Mouse (Mus musculus): Measurements from ENCODE around the gene Crybb1. TPM values are rescaled to one million over a fixed set of nuclear protein-coding genes. Genes with fewer than 3 reads are reported as not detected.

The Crybb1 gene
- polyA plus RNA-seq, 1 experiment from 2014 or later = 0.83 TPM

GRCm38 (mm10) chr5:112277906-112278470, 22.4 kb downstream of the Crybb1 start:
- no peak overlapping the region for H3K27ac ChIP-seq (ENCODE audit: low read depth, low read length)
- H3K4me3 ChIP-seq (ENCODE audit: low read length) = peak overlapping the region; percentile 84; the same call in 1 of the 2 replicates
- no peak for ATAC-seq (ENCODE audit: low FRiP score, low TSS enrichment)
- peaks cover 40% of the 10 kb centered on the region; the same call in 1 of the 2 replicates for H3K4me1 ChIP-seq (ENCODE audit: control insufficient read depth, insufficient read depth, low read length)
- H3K9ac ChIP-seq (ENCODE audit: low read depth, low read length) = peak overlapping the region; percentile 81; the same call in 1 of the 2 replicates
- H3K36me3 ChIP-seq (ENCODE audit: control insufficient read depth, insufficient read depth, low read length) = no peaks in the 10 kb centered on the region
- no peaks in the 10 kb centered on the region for H3K27me3 ChIP-seq (ENCODE audit: control insufficient read depth, insufficient read depth, low read length)
- peak overlapping the region; percentile 72 for H3K4me2 ChIP-seq (replicated peaks; ENCODE audit: low read depth, low read length)
- no peaks in the 10 kb centered on the region for H3K9me3 ChIP-seq (ENCODE audit: control insufficient read depth, low read length)
- WGBS = 79% methylated on average over 11 of the region's 11 CpGs

GRCm38 (mm10) chr5:112279181-112280021, 23.8 kb downstream of the Crybb1 start:
- Histone ChIP-seq H3K9me3 (ENCODE audit: control insufficient read depth, low read length) (no peaks in the 10 kb centered on the region), H3K4me2 (replicated peaks; ENCODE audit: low read depth, low read length) (0 out of 2 replicates have a peak overlapping the region, but pooled peaks have one; percentile 10), H3K4me3 (ENCODE audit: low read length) (no peak overlapping the region), H3K27ac (ENCODE audit: low read depth, low read length) (no peak overlapping the region), H3K9ac (ENCODE audit: low read depth, low read length) (no peak overlapping the region), H3K27me3 (ENCODE audit: control insufficient read depth, insufficient read depth, low read length) (no peaks in the 10 kb centered on the region), H3K36me3 (ENCODE audit: control insufficient read depth, insufficient read depth, low read length) (no peaks in the 10 kb centered on the region), H3K4me1 (ENCODE audit: control insufficient read depth, insufficient read depth, low read length) (peaks cover 41% of the 10 kb centered on the region; the same call in 1 of the 2 replicates)
- 82% methylated on average over 17 of the region's 17 CpGs for WGBS
- ATAC-seq (ENCODE audit: low FRiP score, low TSS enrichment) = no peak

GRCm38 (mm10) chr5:112280151-112280550, 24.5 kb downstream of the Crybb1 start:
- Histone ChIP-seq H3K4me1 (ENCODE audit: control insufficient read depth, insufficient read depth, low read length) (peaks cover 37% of the 10 kb centered on the region; the same call in 1 of the 2 replicates), H3K9ac (ENCODE audit: low read depth, low read length) (no peak overlapping the region), H3K4me3 (ENCODE audit: low read length) (no peak overlapping the region), H3K27me3 (ENCODE audit: control insufficient read depth, insufficient read depth, low read length) (no peaks in the 10 kb centered on the region), H3K27ac (ENCODE audit: low read depth, low read length) (no peak overlapping the region), H3K4me2 (replicated peaks; ENCODE audit: low read depth, low read length) (no peak overlapping the region), H3K9me3 (ENCODE audit: control insufficient read depth, low read length) (no peaks in the 10 kb centered on the region), H3K36me3 (ENCODE audit: control insufficient read depth, insufficient read depth, low read length) (no peaks in the 10 kb centered on the region)
- no peak for ATAC-seq (ENCODE audit: low FRiP score, low TSS enrichment)
- 86% methylated on average over 7 of the region's 7 CpGs for WGBS

GRCm38 (mm10) chr5:112280863-112281660, 25.4 kb downstream of the Crybb1 start:
- H3K4me3 ChIP-seq (ENCODE audit: low read length) = no peak overlapping the region
- H3K27ac ChIP-seq (ENCODE audit: low read depth, low read length) = no peak overlapping the region
- H3K9me3 ChIP-seq (ENCODE audit: control insufficient read depth, low read length) = no peaks in the 10 kb centered on the region
- no peak overlapping the region for H3K4me2 ChIP-seq (replicated peaks; ENCODE audit: low read depth, low read length)
- H3K4me1 ChIP-seq (ENCODE audit: control insufficient read depth, insufficient read depth, low read length) = peaks cover 37% of the 10 kb centered on the region; the same call in 1 of the 2 replicates
- WGBS = 69% methylated on average over 15 of the region's 15 CpGs
- H3K9ac ChIP-seq (ENCODE audit: low read depth, low read length) = no peak overlapping the region
- no peaks in the 10 kb centered on the region for H3K27me3 ChIP-seq (ENCODE audit: control insufficient read depth, insufficient read depth, low read length)
- H3K36me3 ChIP-seq (ENCODE audit: control insufficient read depth, insufficient read depth, low read length) = no peaks in the 10 kb centered on the region
- ATAC-seq (ENCODE audit: low FRiP score, low TSS enrichment) = no peak

GRCm38 (mm10) chr5:112281676-112282075, 26.1 kb downstream of the Crybb1 start:
- Histone ChIP-seq H3K27me3 (ENCODE audit: control insufficient read depth, insufficient read depth, low read length) (no peaks in the 10 kb centered on the region), H3K27ac (ENCODE audit: low read depth, low read length) (no peak overlapping the region), H3K36me3 (ENCODE audit: control insufficient read depth, insufficient read depth, low read length) (no peaks in the 10 kb centered on the region), H3K4me2 (replicated peaks; ENCODE audit: low read depth, low read length) (no peak overlapping the region), H3K4me3 (ENCODE audit: low read length) (no peak overlapping the region), H3K9me3 (ENCODE audit: control insufficient read depth, low read length) (no peaks in the 10 kb centered on the region), H3K4me1 (ENCODE audit: control insufficient read depth, insufficient read depth, low read length) (peaks cover 42% of the 10 kb centered on the region), H3K9ac (ENCODE audit: low read depth, low read length) (no peak overlapping the region)
- WGBS = 90% methylated on average over 4 of the region's 4 CpGs
- ATAC-seq (ENCODE audit: low FRiP score, low TSS enrichment) = no peak

- Histone ChIP-seq H3K27ac (ENCODE audit: low read depth, low read length) (no peak overlapping the region), H3K9ac (ENCODE audit: low read depth, low read length) (no peak overlapping the region), H3K9me3 (ENCODE audit: control insufficient read depth, low read length) (no peaks in the 10 kb centered on the region), H3K36me3 (ENCODE audit: control insufficient read depth, insufficient read depth, low read length) (no peaks in the 10 kb centered on the region), H3K4me1 (ENCODE audit: control insufficient read depth, insufficient read depth, low read length) (peaks cover 45% of the 10 kb centered on the region), H3K4me3 (ENCODE audit: low read length) (no peak overlapping the region), H3K4me2 (replicated peaks; ENCODE audit: low read depth, low read length) (no peak overlapping the region), H3K27me3 (ENCODE audit: control insufficient read depth, insufficient read depth, low read length) (no peaks in the 10 kb centered on the region)
- ATAC-seq (ENCODE audit: low FRiP score, low TSS enrichment) = no peak
- WGBS = 76% methylated on average over 6 of the region's 6 CpGs
Measured at GRCm38 (mm10) chr5:112282123-112282779, 26.6 kb downstream of the Crybb1 start.

GRCm38 (mm10) chr5:112282780-112283482, 27.3 kb downstream of the Crybb1 start:
- H3K9ac ChIP-seq (ENCODE audit: low read depth, low read length) = 0 out of 2 replicates have a peak overlapping the region, but pooled peaks have one; percentile 18
- ATAC-seq (ENCODE audit: low FRiP score, low TSS enrichment) = no peak
- peak overlapping the region; percentile 73; the same call in 1 of the 2 replicates for H3K27ac ChIP-seq (ENCODE audit: low read depth, low read length)

More at GRCm38 (mm10) chr5:112282780-112283482, 27.3 kb downstream of the Crybb1 start:
- peaks cover 43% of the 10 kb centered on the region for H3K4me1 ChIP-seq (ENCODE audit: control insufficient read depth, insufficient read depth, low read length)
- no peaks in the 10 kb centered on the region for H3K9me3 ChIP-seq (ENCODE audit: control insufficient read depth, low read length)
- H3K36me3 ChIP-seq (ENCODE audit: control insufficient read depth, insufficient read depth, low read length) = no peaks in the 10 kb centered on the region
- WGBS = 70% methylated on average over 9 of the region's 9 CpGs
- no peak overlapping the region for H3K4me2 ChIP-seq (replicated peaks; ENCODE audit: low read depth, low read length)
- no peaks in the 10 kb centered on the region for H3K27me3 ChIP-seq (ENCODE audit: control insufficient read depth, insufficient read depth, low read length)
- H3K4me3 ChIP-seq (ENCODE audit: low read length) = no peak overlapping the region
